Mouse (Mus musculus): ENCODE data around the gene Sel1l. TPM values are rescaled to one million over a fixed set of nuclear protein-coding genes. Genes with fewer than 3 reads are reported as not detected.
"Not testable (repeated sequence)": the region's sequence is repeated elsewhere in the genome, so short reads cannot be mapped to it uniquely, and the experiment has no call there.

The Sel1l gene
- total RNA-seq, 2 experiments from 2014 or later: 130 to 147 TPM

GRCm38 (mm10) chr12:91789801-91790200 lies 59.2 kb downstream of the Sel1l start:
- peak; percentile 74 to 75 for DNase-seq (ENCODE audit: low spot score in 2 of 2)
- intact Hi-C loops (cut with DNase I): loop anchor here (2.0 kb wide), 1 partner anchor 149 kb away; no protein-coding TSS in a partner anchor

- DNase-seq (ENCODE audit: low spot score in 2 of 2): not testable (repeated sequence)
- intact Hi-C loops (cut with DNase I): loop anchor here (2.0 kb wide), 1 partner anchor 148 kb away; no protein-coding TSS in a partner anchor
Measured at GRCm38 (mm10) chr12:91788446-91788845, 60.5 kb downstream of the Sel1l start.

GRCm38 (mm10) chr12:91787959-91788437 lies 61.0 kb downstream of the Sel1l start, which contains the start of gene Ston2:
Gene Ston2, minus strand, starts transcription at chr12:91788387.
- DNase-seq (ENCODE audit: low spot score in 2 of 2): no peak
- intact Hi-C loops (cut with DNase I): loop anchor here (2.0 kb wide), 1 partner anchor 147 kb away; no protein-coding TSS in a partner anchor

GRCm38 (mm10) chr12:91786355-91786754 lies 62.6 kb downstream of the Sel1l start:
- intact Hi-C loops (cut with DNase I): no loop called here
- DNase-seq (ENCODE audit: low spot score in 2 of 2): no peak

- DNase-seq (ENCODE audit: low spot score in 2 of 2): no peak
- intact Hi-C loops (cut with DNase I): no loop called here
Measured at GRCm38 (mm10) chr12:91781432-91781831, 67.5 kb downstream of the Sel1l start.

GRCm38 (mm10) chr12:91780531-91780930 lies 68.4 kb downstream of the Sel1l start:
- DNase-seq (ENCODE audit: low spot score in 2 of 2): no peak
- intact Hi-C loops (cut with DNase I): no loop called here

GRCm38 (mm10) chr12:91779004-91779365 lies 70.0 kb downstream of the Sel1l start:
- peak; percentile 67 to 81 for DNase-seq (ENCODE audit: low spot score in 2 of 2)
- intact Hi-C loops (cut with DNase I): no loop called here

GRCm38 (mm10) chr12:91778211-91779003 lies 70.5 kb downstream of the Sel1l start:
- peak in 1 of 2 experiments; percentile 46 for DNase-seq (ENCODE audit: low spot score in 2 of 2)
- intact Hi-C loops (cut with DNase I): no loop called here

- intact Hi-C loops (cut with DNase I): no loop called here
- DNase-seq (ENCODE audit: low spot score in 2 of 2): no peak
Measured at GRCm38 (mm10) chr12:91776342-91776741, 72.6 kb downstream of the Sel1l start.

- intact Hi-C loops (cut with DNase I): no loop called here
- peak in 1 of 2 experiments; percentile 21 for DNase-seq (ENCODE audit: low spot score in 2 of 2)
Measured at GRCm38 (mm10) chr12:91774811-91775284, 74.1 kb downstream of the Sel1l start.

- DNase-seq (ENCODE audit: low spot score in 2 of 2): no peak
- intact Hi-C loops (cut with DNase I): no loop called here
Measured at GRCm38 (mm10) chr12:91768871-91769270, 80.1 kb downstream of the Sel1l start.

GRCm38 (mm10) chr12:91768176-91768575 lies 80.8 kb downstream of the Sel1l start:
- intact Hi-C loops (cut with DNase I): no loop called here

GRCm38 (mm10) chr12:91766338-91767107 lies 82.4 kb downstream of the Sel1l start:
- DNase-seq (ENCODE audit: low spot score in 2 of 2): peak; percentile 57 to 70
- intact Hi-C loops (cut with DNase I): no loop called here

More at GRCm38 (mm10) chr12:91768176-91768575, 80.8 kb downstream of the Sel1l start:
- no peak for DNase-seq (ENCODE audit: low spot score in 2 of 2)

GRCm38 (mm10) chr12:91765504-91765903 lies 83.5 kb downstream of the Sel1l start:
- intact Hi-C loops (cut with DNase I): no loop called here
- DNase-seq (ENCODE audit: low spot score in 2 of 2): no peak

- intact Hi-C loops (cut with DNase I): no loop called here
Measured at GRCm38 (mm10) chr12:91765054-91765453, 83.9 kb downstream of the Sel1l start.

GRCm38 (mm10) chr12:91764471-91764870 lies 84.5 kb downstream of the Sel1l start:
- intact Hi-C loops (cut with DNase I): no loop called here
- DNase-seq (ENCODE audit: low spot score in 2 of 2): no peak

More at GRCm38 (mm10) chr12:91765054-91765453, 83.9 kb downstream of the Sel1l start:
- DNase-seq (ENCODE audit: low spot score in 2 of 2): no peak

GRCm38 (mm10) chr12:91759836-91760235 lies 89.1 kb downstream of the Sel1l start:
- DNase-seq (ENCODE audit: low spot score in 2 of 2): no peak
- intact Hi-C loops (cut with DNase I): no loop called here

GRCm38 (mm10) chr12:91757854-91758562 lies 90.9 kb downstream of the Sel1l start:
- intact Hi-C loops (cut with DNase I): no loop called here
- no peak for DNase-seq (ENCODE audit: low spot score in 2 of 2)

GRCm38 (mm10) chr12:91756562-91757166 lies 92.3 kb downstream of the Sel1l start:
- intact Hi-C loops (cut with DNase I): no loop called here

More at GRCm38 (mm10) chr12:91756562-91757166, 92.3 kb downstream of the Sel1l start:
- peak in 1 of 2 experiments; percentile 30 for DNase-seq (ENCODE audit: low spot score in 2 of 2)
